Comparison of ENCODE assay signal across 9 mouse cellular contexts in the genomic region with DNA sequence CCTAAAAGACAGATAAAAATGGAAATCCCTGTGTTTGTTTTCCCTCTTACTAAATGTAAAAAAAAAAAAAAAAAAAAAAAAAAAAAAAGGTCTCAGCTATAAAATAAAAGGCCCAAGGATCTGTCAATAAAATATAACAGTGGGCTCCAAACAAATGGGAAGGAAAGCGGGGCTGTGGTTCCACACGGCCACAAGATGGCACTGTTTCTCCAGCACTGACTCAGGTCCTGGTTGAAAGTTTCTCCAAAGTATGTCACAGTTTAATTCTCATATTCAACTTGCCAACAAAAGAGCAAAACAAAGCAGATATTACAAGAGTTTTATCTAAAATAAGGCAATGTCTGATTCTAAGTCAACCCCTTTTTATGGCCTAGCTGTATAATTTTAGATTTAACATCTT. TPM values are rescaled to one million over a fixed set of nuclear protein-coding genes. Genes with fewer than 3 reads are reported as not detected.
DNase-seq lines count a peak whose midpoint lies in the region; TF ChIP-seq lines count a peak whose summit lies in the region.
"Had no signal": no experiment of that assay in that cellular context is flagged by ENCODE, and none has a peak within 500 bp of the region (broad histone marks: within the 10 kb centered on the region; RNA-seq: fewer than 3 reads in every experiment).

No protein-coding gene starts in this region.

- TF ChIP-seq EP300 in heart, adult 2 months (IDR thresholded peaks at IDR 0.05; ENCODE audit: insufficient read depth, low read depth, low read length) = peak; percentile 95

- H3K79me2 ChIP-seq in heart, adult 2 months (replicated peaks; ENCODE audit: control insufficient read depth, insufficient read depth, low read length) = no peaks in the 10 kb centered on the region

- H3K4me1 ChIP-seq in heart, adult 2 months (ENCODE audit: control insufficient read depth, insufficient read depth, low read length) = no peaks in the 10 kb centered on the region

- H3K4me3 ChIP-seq in heart, adult 2 months = no peak overlapping the region

- peak; percentile 91; the same call in 1 of the 2 replicates for TF ChIP-seq CTCF in heart, adult 2 months (IDR thresholded peaks at IDR 0.05)

- no peak for TF ChIP-seq POLR2A in heart, adult 2 months (IDR thresholded peaks at IDR 0.05; ENCODE audit: insufficient read depth, low read depth, low read length)

- H3K9ac ChIP-seq in heart, adult 2 months (ENCODE audit: low read depth, low read length) = no peak overlapping the region

- peak; percentile 55 for DNase-seq in ES-CJ7 (ENCODE audit: low read depth, low spot score)
- DNase-seq in adrenal gland, adult 8-10 months = peak; percentile 46
- peak; percentile 73 for DNase-seq in embryo, embryonic 11 days
- DNase-seq in heart, adult 2 months = peak; percentile 68 to 76
- peak; percentile 59 for DNase-seq in layer of hippocampus, adult 9-10 months (ENCODE audit: low spot score)
- DNase-seq in lung, postnatal 36 days = peak; percentile 86
- peak; percentile 43 for DNase-seq in right cerebral cortex, adult 18-20 months
- peak; percentile 56 to 66 for DNase-seq in urinary bladder, postnatal 36 days (ENCODE audit: low spot score in 2 of 2)

- intact Hi-C loops in heart, adult 2 months (cut with DNase I) = loop anchor here (1.0 to 5.0 kb wide), 4 partner anchors 91 to 438 kb away; no protein-coding TSS in a partner anchor

- no peak overlapping the region for H3K27ac ChIP-seq in heart, adult 2 months
- H3K27ac ChIP-seq: macrophage had no signal

- 0% methylated on average over 2 of the region's 2 CpGs for WGBS in heart, adult 2 months

- no peaks in the 10 kb centered on the region for H3K36me3 ChIP-seq in heart, adult 2 months (ENCODE audit: control insufficient read depth, insufficient read depth, low read length)

- H3K27me3 ChIP-seq in heart, adult 2 months (ENCODE audit: control insufficient read depth, insufficient read depth, low read length) = no peaks in the 10 kb centered on the region

RNA-seq across cellular contexts. Expression of a gene that starts 43.8 kb away (rescaled TPM):
- 10 to 100 TPM in 1 of 4 experiments, 1 to 10 TPM in 3; 7.9 to 10.1 (median 8.3) TPM for total RNA-seq in adrenal gland, adult 8-10 months (2022)
- total RNA-seq in heart, adult 2 months (2021) = 10 to 100 TPM; 12.1 to 17.4 TPM
- 5.1 and 9.3 TPM in 2 replicates for polyA plus RNA-seq in heart, adult 2 months (2012; rRNA removed)
